Mouse (Mus musculus): ENCODE measurements around the gene Caskin1. TPM values are rescaled to one million over a fixed set of nuclear protein-coding genes. Genes with fewer than 3 reads are reported as not detected.
"Not testable (repeated sequence)": the region's sequence is repeated elsewhere in the genome, so short reads cannot be mapped to it uniquely, and the experiment has no call there.

Gene Caskin1
- total RNA-seq (2021) = 100 to 1,000 TPM; 110 to 140 TPM

DNA sequence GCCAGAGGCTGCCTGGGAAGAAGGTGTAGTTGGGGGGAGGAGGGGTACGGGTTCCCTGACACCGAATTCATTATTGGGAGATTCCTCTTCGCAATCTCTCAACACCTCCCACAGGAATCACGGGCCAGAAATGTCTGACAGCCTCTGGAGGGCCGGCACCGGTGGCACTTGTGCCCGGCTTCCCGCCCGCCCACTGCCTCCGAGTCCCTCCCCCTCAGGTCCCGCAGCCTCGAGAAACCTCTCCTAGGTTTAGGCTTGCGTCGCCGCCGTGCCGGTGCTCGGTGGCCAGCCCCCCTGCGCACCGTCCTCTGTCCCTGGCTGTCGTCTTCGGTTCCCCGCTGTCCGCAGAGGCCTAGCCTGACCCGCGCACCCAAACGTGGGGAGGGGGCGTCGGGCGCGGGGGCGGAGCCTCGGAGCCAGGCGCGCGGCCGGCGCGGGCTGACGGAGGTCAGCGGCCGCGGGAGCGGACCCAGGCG, at the start of gene Caskin1:
Gene Caskin1, plus strand, starts transcription at position 416 of the 476 bp plus-strand sequence.
- peak; percentile 60 to 72 for DNase-seq (ENCODE audit: low spot score in 2 of 2)
- intact Hi-C loops (cut with DNase I) = no loop called here

DNA sequence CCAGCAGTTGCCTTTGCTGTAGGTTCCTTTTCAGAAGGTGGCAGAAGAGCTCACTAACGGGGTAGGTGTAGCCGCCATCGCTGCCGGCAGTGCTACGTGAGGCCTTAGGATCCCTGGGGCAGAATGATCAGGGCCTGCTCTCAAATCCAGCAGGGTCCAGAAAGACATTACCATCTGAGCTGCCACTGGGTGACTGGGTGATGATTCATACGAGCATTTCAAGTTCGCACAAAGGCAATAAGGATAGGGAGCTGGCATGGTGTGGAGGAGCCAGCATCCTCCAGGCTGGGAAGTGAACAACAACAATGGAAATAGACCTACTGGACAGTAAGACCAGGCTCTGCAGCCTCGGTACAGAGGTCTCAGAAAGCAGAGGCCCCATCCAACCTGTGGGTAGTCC, 48.0 kb upstream of the Caskin1 start:
- intact Hi-C loops (cut with DNase I) = no loop called here
- DNase-seq (ENCODE audit: low spot score in 2 of 2) = no peak

DNA sequence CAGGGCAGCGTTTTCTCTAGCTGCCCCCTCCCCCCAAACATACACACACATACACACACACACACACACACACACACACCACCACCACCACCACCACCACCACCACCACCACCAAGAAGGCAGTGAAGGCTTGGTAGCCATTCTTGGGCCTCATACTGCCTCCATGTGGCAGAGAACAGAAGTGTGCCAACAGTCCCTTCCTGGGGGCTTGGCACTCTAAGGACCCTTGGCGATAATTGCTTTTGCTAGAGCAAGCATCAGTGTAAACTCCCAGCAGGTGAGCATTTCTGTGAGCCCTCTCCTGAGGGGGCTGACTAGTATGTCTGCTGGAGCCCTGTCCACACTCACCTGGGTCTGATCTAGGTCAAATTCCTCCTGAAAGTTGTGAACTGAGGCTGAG, 47.3 kb upstream of the Caskin1 start:
- intact Hi-C loops (cut with DNase I) = no loop called here
- DNase-seq (ENCODE audit: low spot score in 2 of 2) = no peak

DNA sequence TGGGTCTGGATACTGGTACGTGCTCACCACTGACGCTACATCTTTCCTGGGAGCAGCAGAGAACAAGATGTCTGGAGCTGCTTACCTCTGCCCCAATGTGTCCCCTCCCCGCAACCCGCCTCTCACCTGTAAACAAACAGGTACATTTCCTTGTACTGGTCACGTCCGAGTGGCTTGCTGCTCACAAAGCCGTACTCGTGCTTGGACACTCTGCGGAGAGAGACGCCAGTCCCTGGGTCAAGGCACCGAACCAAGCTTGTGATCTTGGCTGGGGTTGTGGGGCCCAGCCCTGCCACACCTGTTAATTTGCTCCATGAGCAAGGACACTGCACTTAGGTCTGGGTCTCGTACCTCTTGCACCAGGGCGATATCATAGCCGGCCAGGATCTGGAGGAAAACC, 46.3 kb upstream of the Caskin1 start:
- no peak for DNase-seq (ENCODE audit: low spot score in 2 of 2)
- intact Hi-C loops (cut with DNase I) = no loop called here

- no peak for DNase-seq (ENCODE audit: low spot score in 2 of 2)
- intact Hi-C loops (cut with DNase I) = no loop called here
Observed at GRCm38 (mm10) chr17:24442632-24443155, 45.7 kb upstream of the Caskin1 start, which contains the start of gene Dnase1l2. TSS of gene Dnase1l2 (minus strand) at chr17:24443105.

- intact Hi-C loops (cut with DNase I) = no loop called here
- peak in 1 of 2 experiments; percentile 50 for DNase-seq (ENCODE audit: low spot score in 2 of 2)
Observed at GRCm38 (mm10) chr17:24443409-24443808, 45.0 kb upstream of the Caskin1 start.

GRCm38 (mm10) chr17:24446590-24446989, 41.8 kb upstream of the Caskin1 start:
- DNase-seq (ENCODE audit: low spot score in 2 of 2) = no peak
- intact Hi-C loops (cut with DNase I) = no loop called here

DNA sequence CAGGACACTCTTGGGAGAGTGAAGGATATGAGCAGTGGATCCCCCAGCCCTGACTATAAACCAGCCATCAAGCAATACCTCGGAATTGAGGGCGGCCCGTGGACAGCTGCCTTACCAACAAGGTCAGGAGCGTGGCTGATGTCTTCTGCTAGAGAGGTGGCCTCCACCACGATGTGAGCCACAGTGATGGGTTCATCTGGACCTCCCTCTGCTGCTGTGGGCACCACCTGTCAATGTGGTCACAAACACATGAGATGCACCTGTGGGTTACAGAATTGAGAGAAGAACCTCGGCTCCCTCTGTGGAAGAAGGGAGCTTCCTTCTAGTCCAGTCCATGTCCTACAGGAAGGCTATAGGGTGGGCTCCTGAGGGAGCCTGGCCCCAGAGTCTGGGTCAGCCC, 38.9 kb upstream of the Caskin1 start:
- no peak for DNase-seq (ENCODE audit: low spot score in 2 of 2)
- intact Hi-C loops (cut with DNase I) = no loop called here

DNA sequence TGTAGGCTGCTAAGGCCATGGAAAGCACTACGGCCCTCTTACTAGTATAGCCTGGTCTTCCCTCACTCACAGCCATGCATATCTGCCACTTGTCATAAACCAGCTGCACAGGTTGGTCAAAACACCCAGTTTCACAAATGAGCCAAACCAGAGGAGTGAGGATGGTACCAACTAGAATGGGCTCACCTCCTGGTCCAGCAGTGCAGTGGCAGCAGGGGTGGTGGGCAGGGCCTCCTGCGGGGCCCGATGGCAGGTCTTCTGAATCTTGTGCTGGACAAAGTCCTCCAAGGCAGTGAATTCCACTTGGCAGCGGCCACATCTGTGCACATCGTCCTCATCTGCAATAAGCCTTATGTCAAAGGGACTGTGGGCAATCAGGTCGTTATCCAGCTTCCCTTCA, 37.2 kb upstream of the Caskin1 start:
- no peak for DNase-seq (ENCODE audit: low spot score in 2 of 2)
- intact Hi-C loops (cut with DNase I) = no loop called here

- DNase-seq (ENCODE audit: low spot score in 2 of 2) = no peak
- intact Hi-C loops (cut with DNase I) = no loop called here
Observed at GRCm38 (mm10) chr17:24453372-24453771, 35.0 kb upstream of the Caskin1 start.

DNA sequence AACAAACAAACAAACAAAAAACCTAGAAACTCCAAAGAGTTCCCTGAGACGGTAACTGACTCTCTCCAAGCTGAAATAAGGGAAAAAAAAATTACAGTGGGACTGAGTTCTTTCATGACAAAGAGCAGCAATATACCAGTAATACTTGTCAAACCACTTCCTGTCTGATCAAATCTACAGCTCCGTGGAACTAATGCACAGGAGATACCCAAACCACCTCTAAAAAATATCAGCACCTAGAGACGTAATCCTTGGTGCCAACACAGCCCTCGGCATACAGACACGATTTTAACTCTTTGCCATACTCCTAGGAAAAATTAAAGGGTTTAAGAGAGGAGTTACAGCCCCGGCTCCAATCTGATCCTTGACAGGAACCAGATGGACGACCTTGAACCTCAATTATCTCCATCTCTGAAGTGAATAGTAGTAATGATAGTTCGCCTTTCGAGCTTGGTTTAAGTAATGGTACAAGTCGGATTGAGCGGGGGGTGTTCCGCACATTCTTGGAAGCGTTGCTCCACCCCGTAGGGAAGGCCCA, 34.1 kb upstream of the Caskin1 start:
- no peak for DNase-seq (ENCODE audit: low spot score in 2 of 2)
- intact Hi-C loops (cut with DNase I) = no loop called here

DNA sequence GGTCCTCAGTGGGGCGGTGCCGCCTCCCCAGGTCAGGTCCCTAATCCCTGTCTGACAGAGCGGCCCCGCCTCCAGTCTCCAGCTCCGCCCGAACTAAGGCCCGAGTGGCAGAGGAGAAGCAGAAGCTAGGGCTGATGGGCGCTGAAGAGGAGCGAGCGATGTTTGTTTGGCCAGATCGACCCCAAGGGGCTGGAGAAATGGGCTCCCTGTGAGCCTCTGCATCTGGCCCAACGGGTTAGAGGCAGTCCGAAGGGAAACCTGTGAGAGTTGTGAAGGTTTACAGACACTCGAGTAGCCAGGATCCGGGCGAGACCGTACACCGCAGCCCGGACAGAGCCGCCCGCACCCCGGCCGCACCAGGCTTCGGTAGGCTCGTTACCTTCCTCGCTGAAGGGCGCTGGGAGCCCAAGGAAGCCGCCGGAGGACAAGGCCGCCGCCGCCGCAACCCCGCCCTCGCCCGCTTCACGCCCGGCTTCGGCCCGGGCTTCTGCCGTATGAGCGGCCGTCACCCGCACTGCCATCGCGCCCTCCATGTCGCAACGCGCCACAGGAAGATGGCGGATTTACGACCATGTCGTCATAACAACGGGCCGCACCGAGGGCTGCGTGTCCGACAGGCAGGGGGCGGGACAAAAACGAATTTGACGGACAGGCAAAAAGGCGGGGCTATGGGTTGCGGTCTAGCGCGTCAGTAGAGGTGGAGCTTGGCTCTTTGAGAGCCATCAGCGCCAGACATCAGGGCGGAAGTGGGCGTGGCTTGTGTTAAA, 33.5 kb upstream of the Caskin1 start:
- DNase-seq (ENCODE audit: low spot score in 2 of 2) = peak; percentile 97 to 99
- intact Hi-C loops (cut with DNase I) = no loop called here

DNA sequence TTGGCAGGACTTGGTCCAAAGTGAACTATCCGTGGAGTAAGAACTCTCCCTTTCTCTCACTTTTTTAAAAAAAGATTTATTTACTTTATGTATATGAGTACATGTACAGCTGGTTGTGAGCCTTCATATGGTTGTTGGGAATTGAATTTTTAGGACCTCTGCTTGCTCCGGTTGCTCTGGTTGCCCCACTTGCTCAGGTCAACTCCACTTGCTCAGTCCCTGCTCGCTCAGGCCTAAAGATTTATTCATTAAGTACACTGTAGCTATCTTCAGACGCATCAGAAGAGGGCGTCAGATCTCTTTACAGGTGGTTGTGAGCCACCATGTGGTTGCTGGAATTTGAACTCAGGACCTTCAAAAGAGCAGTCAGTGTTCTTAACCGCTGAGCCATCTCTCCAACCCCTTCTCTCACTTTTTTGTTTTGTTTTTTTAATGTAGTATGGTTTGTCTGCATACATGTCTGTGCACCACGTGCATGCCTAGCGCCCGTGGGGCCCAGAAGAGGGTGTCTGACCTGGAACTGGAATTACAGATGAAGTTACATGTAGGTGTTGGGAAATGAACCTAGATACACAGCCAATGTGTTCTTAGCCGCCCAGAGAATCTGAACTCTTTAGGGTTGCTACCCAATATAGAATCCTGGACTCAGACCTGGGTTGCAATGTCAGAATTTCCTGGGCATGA, 32.7 kb upstream of the Caskin1 start:
- intact Hi-C loops (cut with DNase I); DNase-seq (ENCODE audit: low spot score in 2 of 2): not testable (repeated sequence)

DNA sequence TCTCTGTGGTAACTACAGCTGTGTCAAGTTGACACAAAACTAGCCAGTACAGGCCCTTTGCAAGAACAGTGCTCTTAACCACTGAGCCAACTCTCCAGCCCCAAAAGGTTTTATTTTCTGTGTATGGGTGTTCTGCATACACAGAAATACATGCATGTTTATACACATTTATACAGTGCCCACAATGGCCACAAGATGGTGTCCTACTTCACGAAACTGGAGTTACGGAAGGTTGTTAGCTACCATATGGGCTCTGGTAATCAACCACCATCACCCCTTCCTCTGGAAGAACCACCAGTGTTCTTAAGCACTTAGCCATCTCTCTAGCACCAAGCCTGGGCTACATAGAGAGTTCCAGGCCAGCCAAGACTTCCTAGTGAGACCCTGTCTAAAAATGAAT, 26.8 kb upstream of the Caskin1 start:
- no peak for DNase-seq (ENCODE audit: low spot score in 2 of 2)
- intact Hi-C loops (cut with DNase I) = no loop called here

- no peak for DNase-seq (ENCODE audit: low spot score in 2 of 2)
- intact Hi-C loops (cut with DNase I) = no loop called here
Observed at GRCm38 (mm10) chr17:24462932-24463331, 25.5 kb upstream of the Caskin1 start.

DNA sequence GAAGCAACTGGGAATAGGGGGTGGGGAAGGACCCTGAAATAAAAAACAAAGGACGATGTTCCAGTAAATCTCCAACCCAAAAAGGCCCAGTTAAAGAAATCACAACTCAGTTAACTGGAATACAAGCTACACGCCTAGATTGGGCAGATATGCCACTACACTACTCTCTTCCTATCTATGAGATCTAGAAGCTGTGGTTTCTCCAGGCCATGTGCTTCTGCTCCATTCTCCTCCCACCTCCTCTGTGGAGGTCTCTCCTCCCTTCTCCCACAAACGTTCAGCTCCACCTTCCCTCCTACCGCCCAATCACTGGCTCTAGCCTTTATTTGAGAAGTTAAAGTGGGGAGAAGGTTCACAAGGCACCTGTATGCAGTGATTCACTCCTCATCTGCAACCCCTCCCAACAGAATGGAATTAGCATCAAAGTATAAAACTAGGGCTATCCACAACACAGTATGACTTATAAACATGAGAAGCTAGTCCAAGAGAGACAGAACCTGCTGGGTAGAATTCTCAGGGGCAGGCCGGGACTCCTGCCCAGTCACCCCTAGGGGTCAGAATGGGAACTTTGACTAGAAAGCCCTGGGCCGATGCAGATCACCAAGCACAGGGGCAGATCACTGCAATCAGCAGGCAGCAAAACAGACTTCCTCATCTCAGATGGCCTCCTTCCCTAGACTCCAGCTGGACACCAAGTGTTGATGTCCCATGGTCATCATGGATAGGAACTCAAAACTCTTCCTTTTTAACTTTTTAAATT, 24.8 kb upstream of the Caskin1 start:
- DNase-seq (ENCODE audit: low spot score in 2 of 2) = no peak
- intact Hi-C loops (cut with DNase I) = no loop called here

DNA sequence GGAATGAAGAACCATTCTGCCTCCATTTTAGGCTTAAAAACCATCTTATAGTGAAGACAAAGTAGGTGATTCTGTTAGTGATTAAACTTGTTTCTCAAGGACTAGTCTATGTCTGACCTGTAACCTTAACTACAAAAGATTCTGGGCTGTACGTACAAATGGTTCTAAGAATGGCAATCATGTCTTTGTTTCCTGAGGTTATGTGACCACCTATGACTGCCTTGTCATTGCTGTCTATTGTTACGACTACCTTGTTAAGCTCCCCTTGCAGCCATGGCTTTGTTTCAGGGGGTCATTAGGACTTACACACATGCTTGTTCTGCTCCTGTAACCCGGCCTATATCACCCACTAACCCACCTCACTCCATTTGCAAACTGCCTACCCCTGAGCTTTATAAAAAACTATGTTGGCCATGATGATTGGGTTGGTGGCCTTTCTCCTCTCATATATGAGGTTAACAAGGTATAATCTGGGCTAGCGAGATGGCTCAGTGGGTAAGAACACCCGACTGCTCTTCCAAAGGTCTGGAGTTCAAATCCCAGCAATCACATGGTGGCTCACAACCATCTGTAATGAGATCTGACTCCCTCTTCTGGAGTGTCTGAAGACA, 19.7 kb upstream of the Caskin1 start:
- intact Hi-C loops (cut with DNase I) = no loop called here
- DNase-seq (ENCODE audit: low spot score in 2 of 2) = no peak

DNA sequence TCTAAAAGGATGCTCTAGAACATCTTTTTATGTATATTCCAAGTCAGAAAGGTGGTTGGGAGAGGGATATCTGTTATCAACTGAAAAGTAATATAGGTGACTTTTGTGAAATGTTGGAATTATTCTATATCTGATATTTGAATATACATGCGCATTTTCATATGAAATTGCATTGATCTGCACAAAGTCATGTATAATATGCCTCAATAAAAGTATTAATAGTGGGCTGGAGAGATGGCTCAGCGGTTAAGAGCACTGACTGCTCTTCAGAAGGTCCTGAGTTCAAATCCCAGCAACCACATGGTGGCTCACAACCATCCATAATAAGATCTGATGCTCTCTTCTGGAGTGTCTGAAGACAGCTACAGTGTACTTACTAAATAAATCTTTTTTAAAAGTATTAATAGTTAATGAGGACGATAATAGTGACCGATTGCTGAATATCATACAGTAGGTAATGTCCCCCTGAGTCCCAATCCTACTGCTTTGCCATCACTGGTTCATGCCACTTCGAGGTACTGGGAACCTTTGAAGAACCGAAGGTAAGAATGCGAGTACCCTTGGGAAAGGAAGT, 19.0 kb upstream of the Caskin1 start:
- no peak for DNase-seq (ENCODE audit: low spot score in 2 of 2)
- intact Hi-C loops (cut with DNase I) = no loop called here
